Mouse (Mus musculus): ENCODE measurements around the gene Flt3l. TPM values are rescaled to one million over a fixed set of nuclear protein-coding genes. Genes with fewer than 3 reads are reported as not detected.
A peak's percentile ranks its signal among the peaks of the same experiment; 100 is the strongest.
"Not testable (repeated sequence)": the region's sequence is repeated elsewhere in the genome, so short reads cannot be mapped to it uniquely, and the experiment has no call there.

Flt3l gene
- polyA plus RNA-seq, 1 experiment = 6.2 TPM

- DNase-seq (ENCODE audit: low read depth) = no peak
- no peak for TF ChIP-seq CTCF (IDR thresholded peaks at IDR 0.05; ENCODE audit: borderline replicate concordance, extremely low read depth, insufficient read depth, insufficient read length)
- no peak for TF ChIP-seq POLR2A (IDR thresholded peaks at IDR 0.05; ENCODE audit: borderline replicate concordance, extremely low read depth, insufficient read depth, insufficient read length, poor library complexity, severe bottlenecking)
Measured at GRCm38 (mm10) chr7:45162551-45162950, 26.3 kb upstream of the Flt3l start.

GRCm38 (mm10) chr7:45161612-45162473, 25.6 kb upstream of the Flt3l start:
- no peak for TF ChIP-seq POLR2A (IDR thresholded peaks at IDR 0.05; ENCODE audit: borderline replicate concordance, extremely low read depth, insufficient read depth, insufficient read length, poor library complexity, severe bottlenecking)
- peak; percentile 88 for TF ChIP-seq CTCF (IDR thresholded peaks at IDR 0.05; ENCODE audit: borderline replicate concordance, extremely low read depth, insufficient read depth, insufficient read length)
- DNase-seq (ENCODE audit: low read depth) = peak; percentile 97

- TF ChIP-seq POLR2A (IDR thresholded peaks at IDR 0.05; ENCODE audit: borderline replicate concordance, extremely low read depth, insufficient read depth, insufficient read length, poor library complexity, severe bottlenecking) = no peak
- TF ChIP-seq CTCF (IDR thresholded peaks at IDR 0.05; ENCODE audit: borderline replicate concordance, extremely low read depth, insufficient read depth, insufficient read length) = no peak
Measured at GRCm38 (mm10) chr7:45160866-45161265, 24.6 kb upstream of the Flt3l start.

GRCm38 (mm10) chr7:45160316-45160800, 24.1 kb upstream of the Flt3l start:
- no peak for DNase-seq (ENCODE audit: low read depth)
- TF ChIP-seq CTCF (IDR thresholded peaks at IDR 0.05; ENCODE audit: borderline replicate concordance, extremely low read depth, insufficient read depth, insufficient read length) = no peak
- no peak for TF ChIP-seq POLR2A (IDR thresholded peaks at IDR 0.05; ENCODE audit: borderline replicate concordance, extremely low read depth, insufficient read depth, insufficient read length, poor library complexity, severe bottlenecking)

More at GRCm38 (mm10) chr7:45160866-45161265, 24.6 kb upstream of the Flt3l start:
- no peak for DNase-seq (ENCODE audit: low read depth)

- no peak for TF ChIP-seq CTCF (IDR thresholded peaks at IDR 0.05; ENCODE audit: borderline replicate concordance, extremely low read depth, insufficient read depth, insufficient read length)
- no peak for TF ChIP-seq POLR2A (IDR thresholded peaks at IDR 0.05; ENCODE audit: borderline replicate concordance, extremely low read depth, insufficient read depth, insufficient read length, poor library complexity, severe bottlenecking)
- no peak for DNase-seq (ENCODE audit: low read depth)
Measured at GRCm38 (mm10) chr7:45158991-45159390, 22.8 kb upstream of the Flt3l start.

- no peak for TF ChIP-seq POLR2A (IDR thresholded peaks at IDR 0.05; ENCODE audit: borderline replicate concordance, extremely low read depth, insufficient read depth, insufficient read length, poor library complexity, severe bottlenecking)
- no peak for TF ChIP-seq CTCF (IDR thresholded peaks at IDR 0.05; ENCODE audit: borderline replicate concordance, extremely low read depth, insufficient read depth, insufficient read length)
- DNase-seq (ENCODE audit: low read depth) = no peak
Measured at GRCm38 (mm10) chr7:45157459-45157858, 21.2 kb upstream of the Flt3l start.

GRCm38 (mm10) chr7:45156206-45156605, 20.0 kb upstream of the Flt3l start:
- TF ChIP-seq POLR2A (IDR thresholded peaks at IDR 0.05; ENCODE audit: borderline replicate concordance, extremely low read depth, insufficient read depth, insufficient read length, poor library complexity, severe bottlenecking) = no peak
- TF ChIP-seq CTCF (IDR thresholded peaks at IDR 0.05; ENCODE audit: borderline replicate concordance, extremely low read depth, insufficient read depth, insufficient read length) = no peak
- DNase-seq (ENCODE audit: low read depth) = no peak

- no peak for DNase-seq (ENCODE audit: low read depth)
- TF ChIP-seq CTCF (IDR thresholded peaks at IDR 0.05; ENCODE audit: borderline replicate concordance, extremely low read depth, insufficient read depth, insufficient read length) = no peak
Measured at GRCm38 (mm10) chr7:45155590-45155989, 19.4 kb upstream of the Flt3l start.

GRCm38 (mm10) chr7:45154993-45155514, 18.8 kb upstream of the Flt3l start:
- peak; percentile 40 for DNase-seq (ENCODE audit: low read depth)
- TF ChIP-seq POLR2A (IDR thresholded peaks at IDR 0.05; ENCODE audit: borderline replicate concordance, extremely low read depth, insufficient read depth, insufficient read length, poor library complexity, severe bottlenecking) (no peak), CTCF (IDR thresholded peaks at IDR 0.05; ENCODE audit: borderline replicate concordance, extremely low read depth, insufficient read depth, insufficient read length) (peak; percentile 33; the same call in 1 of the 2 replicates)

GRCm38 (mm10) chr7:45154096-45154992, 18.1 kb upstream of the Flt3l start, which contains the start of the genes Pih1d1 and Aldh16a1:
Pih1d1 (plus strand) TSS chr7:45154303.
Aldh16a1 (minus strand) TSS chr7:45154584.
- DNase-seq (ENCODE audit: low read depth) = peak; percentile 98
- peak; percentile 91 for TF ChIP-seq POLR2A (IDR thresholded peaks at IDR 0.05; ENCODE audit: borderline replicate concordance, extremely low read depth, insufficient read depth, insufficient read length, poor library complexity, severe bottlenecking)
- peak; percentile 61 for TF ChIP-seq CTCF (IDR thresholded peaks at IDR 0.05; ENCODE audit: borderline replicate concordance, extremely low read depth, insufficient read depth, insufficient read length)

- no peak for TF ChIP-seq CTCF (IDR thresholded peaks at IDR 0.05; ENCODE audit: borderline replicate concordance, extremely low read depth, insufficient read depth, insufficient read length)
- TF ChIP-seq POLR2A (IDR thresholded peaks at IDR 0.05; ENCODE audit: borderline replicate concordance, extremely low read depth, insufficient read depth, insufficient read length, poor library complexity, severe bottlenecking) = no peak
- no peak for DNase-seq (ENCODE audit: low read depth)
Measured at GRCm38 (mm10) chr7:45153586-45153985, 17.4 kb upstream of the Flt3l start.

- not testable (repeated sequence) for DNase-seq (ENCODE audit: low read depth)
Measured at GRCm38 (mm10) chr7:45153052-45153451, 16.8 kb upstream of the Flt3l start.

Data from brain, embryonic 14.5 days (tissue).